Mouse (Mus musculus) urinary bladder, postnatal 4 days (tissue): ENCODE results near the gene Ghrhr.

Source experiments
- DNase-seq, 2 experiments: peaks; one replicate each; pipeline ENCODE4 v3.0.0; 2021 to 2022; ENCODE audit warnings: low spot score in 2 of 2

Gene Ghrhr

DNA sequence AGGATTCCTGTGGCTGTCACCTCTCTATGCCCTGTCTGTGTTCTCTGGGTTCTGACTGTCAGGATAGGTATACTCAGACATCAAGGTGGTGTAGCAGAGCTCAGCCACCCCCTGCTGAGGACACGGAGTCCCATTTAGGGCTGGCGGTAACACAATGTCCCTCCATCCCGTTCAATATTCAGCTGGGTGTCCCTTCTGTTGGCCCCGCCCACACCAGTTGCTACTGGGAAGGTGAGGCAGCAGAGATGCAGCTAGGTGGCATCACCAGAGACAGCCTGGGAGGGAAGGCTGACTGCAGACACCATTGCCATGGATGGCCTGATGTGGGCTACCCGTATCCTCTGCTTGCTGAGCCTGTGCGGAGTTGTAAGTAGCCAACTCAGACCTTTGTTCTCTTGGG lies at the start of gene Ghrhr:
Ghrhr (plus strand) TSS at position 220 of the 400 bp plus-strand sequence.
- DNase-seq, result no peak

DNA sequence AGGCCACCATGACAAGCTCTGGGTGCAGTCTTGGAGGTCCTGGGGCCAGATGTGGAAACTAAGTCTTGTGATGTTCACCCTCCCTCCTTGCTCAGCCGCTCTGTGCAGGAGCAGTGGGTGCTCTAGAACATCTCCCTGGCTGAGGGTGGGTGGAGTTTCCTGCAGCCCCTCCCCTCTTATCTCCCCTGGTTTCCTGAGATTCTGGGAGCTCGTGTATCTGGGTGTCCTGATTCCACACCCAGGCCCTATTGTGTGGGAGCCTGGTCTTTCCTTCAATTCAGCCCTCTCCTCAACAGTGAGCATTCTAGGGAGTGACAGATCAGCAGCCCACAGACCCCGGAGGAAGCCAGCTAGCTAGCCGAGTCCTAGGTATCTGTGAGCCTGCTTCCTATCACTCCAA lies 49.8 kb upstream of the Ghrhr start:
- DNase-seq, result no peak

DNA sequence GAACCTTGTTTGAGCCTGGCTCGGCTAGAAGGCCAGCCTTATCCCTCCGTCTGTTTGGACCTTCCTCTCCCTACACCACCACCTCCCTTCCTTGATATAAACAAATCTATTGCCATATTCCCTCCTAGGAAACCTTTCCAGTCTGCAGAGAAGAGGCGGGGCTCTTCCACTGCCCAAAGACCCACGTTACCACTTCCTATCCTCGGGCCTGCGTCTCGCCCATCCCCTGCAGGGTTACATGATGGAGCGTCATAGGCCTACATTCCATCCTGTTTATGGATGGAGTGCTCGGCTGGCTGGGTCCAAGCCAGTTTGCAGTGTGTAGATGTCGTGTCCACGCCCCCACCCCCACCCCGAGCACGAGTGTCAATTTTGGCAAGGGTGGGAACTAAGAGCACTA lies 48.8 kb upstream of the Ghrhr start:
- no peak for DNase-seq

DNA sequence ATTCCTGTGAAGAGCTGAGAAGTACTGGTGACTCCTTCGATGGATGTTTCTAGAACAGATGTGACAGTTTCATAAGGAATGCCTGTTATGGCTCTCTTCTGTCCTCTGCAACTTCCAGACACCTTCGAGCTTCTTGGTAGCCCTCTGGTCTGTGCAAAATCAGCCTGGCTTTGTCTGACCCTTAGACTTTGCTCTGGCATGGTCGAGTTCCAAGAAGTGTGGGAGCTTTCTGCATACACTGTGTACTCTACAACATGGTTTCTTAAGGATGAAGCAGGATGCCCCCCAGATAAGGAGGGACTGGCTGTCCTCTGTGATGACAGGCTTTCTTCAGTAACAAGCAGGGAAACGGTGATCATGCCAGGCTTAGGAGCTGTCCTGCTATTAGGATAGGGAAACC lies 47.9 kb upstream of the Ghrhr start:
- DNase-seq, result no peak

DNA sequence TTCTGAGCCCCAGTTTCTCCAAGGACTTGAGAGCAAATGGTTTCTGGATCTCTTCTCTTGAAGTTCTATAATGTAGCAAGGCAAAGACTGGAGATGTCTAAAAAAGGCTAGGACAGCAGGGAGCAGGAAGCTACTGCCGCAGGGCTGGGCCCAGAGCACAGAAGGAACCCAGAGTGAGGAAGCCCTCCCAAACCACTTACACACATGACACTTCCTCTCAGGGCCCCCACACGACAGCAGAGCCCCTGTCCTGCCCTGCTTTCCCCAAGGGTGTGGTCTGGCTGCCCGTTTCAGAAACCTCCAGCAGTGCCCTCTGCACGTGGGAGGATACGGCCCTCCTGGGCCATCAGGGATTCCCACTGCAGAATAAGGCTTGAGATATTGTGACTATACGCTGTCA lies 44.8 kb upstream of the Ghrhr start:
- no peak for DNase-seq

DNA sequence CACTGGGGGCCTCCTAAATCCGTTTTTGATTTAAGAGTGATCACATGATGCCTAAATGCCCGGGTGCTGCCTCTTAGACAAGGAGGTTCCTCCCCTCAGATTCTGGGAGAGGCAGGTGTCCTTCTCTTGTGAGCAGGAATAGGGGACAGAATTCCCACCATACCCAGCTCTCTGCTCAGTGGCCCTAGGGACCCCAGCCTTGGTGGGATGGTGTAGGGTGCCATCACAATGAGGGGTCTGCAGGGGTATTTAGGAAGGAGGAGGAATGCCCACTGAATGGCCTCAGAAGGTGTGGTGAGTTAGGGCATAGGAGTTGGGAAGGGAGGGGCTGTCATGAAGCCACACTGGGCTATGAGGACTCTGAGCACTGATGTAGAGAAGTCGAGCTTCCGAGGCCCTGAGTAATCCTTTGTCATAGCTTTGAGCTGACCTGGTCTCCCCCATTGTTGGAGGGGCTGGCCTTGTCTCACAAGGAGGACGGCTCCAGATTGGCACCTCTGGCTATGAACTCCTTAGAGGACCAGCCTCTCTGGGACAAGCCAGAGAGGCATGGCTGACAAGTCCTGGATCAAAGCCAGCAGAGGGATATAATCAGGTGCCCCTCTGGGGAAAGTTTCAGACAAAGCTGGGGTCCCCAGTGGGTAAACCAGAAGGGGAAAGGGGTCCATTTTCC lies 43.9 kb upstream of the Ghrhr start:
- DNase-seq, result no peak

DNA sequence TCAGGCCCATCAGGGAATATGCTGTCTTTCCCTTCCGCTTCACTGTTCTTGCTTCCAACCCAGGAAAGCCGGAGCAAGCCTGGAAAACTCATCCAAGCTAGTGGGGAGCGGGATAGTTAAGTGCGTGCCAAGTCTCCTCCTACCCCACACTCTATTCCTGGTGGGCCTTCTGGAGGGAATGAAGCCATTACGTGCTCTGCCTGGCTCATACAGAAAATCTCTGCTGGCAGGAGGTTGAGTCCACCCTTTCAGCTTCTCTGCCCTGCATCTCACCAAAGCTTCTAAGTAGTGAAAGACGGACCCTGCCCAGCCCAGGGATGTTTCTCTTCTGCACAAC lies 43.4 kb upstream of the Ghrhr start:
- DNase-seq, result no peak

DNA sequence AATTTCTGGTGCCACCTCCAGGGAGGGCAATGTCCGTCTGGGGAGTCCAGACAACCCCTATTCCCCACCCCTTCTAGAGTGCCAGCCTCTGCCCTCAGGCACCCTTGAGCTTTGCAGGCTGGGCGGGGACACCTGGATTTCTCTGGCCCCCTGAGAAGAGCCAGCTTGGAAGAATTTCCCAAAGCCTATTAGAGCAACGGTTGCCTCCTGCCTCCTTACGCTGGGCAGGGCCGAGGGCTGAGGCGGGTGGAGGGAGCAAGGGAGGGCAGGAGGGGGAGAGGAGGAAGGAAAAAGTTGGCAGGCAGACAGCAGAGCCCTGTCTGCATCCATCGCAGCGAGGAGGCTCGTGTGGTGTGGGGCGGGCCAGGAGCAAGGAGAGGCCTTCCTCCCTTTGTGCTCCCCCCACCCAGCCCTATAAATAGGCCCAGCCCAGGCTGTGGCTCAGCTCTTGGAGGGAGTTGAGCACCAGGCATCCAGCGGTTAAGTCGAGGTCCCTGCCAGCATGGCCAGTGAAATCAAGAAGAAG lies 40.0 kb upstream of the Ghrhr start, which contains the start of gene Aqp1:
Aqp1 (plus strand) TSS at position 444 of the 526 bp plus-strand sequence.
- DNase-seq, result peak; percentile 62 to 70

DNA sequence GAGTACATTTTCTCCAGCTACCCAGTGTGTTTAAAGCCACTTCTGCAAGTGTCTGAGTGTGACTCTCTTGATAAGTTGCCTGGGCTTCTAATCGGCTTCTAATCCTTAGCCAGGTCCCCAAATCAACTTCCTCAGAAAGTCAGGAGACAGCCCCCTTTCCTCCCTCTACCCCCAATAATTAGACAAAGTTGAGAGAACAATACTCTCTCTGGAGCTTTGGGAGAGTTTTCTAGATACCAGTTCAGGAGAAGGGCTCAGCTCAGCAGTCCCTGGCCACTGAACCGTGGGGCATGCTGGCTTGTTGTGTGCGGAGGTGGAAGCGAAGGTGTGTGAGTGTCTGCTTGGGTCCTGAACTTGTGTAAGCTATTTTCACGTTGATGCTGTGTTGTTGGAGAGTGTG lies 38.9 kb upstream of the Ghrhr start:
- no peak for DNase-seq

DNA sequence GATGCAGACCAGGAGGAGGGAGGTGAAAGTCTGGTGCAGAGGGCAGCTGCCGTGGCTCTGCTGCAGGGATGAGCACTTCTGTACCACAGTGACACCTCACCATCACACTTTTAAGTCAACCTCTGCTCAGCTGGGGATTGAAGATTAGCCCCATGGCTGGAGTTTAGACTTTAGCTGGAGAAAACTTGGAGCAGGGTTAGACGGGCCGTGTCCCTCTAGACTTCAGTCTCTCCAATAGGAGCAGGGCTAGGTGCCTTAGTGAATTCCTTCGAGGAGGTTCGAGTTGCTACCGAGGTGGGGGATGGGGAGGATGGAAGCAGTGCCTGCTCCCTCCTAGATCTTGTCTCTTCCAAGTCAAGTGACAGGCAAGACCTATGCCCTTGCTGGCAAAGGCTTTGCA lies 38.0 kb upstream of the Ghrhr start:
- DNase-seq, result no peak

DNA sequence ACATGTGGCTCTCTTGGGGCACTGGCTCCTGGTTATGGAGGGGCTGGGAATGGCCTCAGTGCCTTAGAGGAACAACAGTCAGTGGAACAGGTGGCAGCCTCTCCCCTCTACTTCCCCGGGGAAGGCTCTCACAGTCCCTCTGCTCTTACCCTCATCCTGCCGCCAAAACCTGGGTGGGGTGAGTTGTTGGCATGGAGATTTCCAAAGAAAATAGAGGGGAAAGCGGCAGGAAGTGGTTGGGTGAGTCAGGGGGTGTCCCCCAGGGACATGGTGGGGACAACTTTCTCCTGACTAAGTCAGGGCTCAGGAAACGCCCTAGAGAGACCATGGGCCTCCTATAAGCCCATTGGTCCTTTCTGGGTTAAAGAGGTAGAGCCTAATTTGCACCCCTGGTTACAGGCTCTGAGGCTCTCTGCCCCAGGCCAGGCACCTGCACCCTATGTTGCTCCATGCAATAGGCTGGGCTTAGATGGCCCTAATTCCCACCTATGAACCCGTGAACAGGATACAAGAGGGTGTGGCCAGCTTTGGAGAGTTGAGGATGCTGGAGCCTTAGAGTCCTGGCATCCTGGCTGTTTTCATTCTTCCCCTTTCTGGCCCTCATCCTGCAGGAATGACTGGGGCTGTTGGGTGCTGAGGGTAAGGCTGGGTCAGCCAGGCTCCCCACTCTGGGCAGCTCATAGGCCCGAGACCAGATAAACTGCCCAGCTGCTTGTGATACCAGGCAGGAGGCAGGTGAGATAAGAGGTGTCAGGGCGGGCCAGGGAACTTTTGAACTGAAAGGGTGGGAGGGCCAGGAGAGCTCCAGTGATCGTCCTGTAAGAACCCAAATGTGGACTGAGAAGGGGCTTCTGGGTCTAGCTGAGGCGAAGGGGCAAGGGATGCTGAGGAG lies 36.9 kb upstream of the Ghrhr start:
- DNase-seq, result no peak

DNA sequence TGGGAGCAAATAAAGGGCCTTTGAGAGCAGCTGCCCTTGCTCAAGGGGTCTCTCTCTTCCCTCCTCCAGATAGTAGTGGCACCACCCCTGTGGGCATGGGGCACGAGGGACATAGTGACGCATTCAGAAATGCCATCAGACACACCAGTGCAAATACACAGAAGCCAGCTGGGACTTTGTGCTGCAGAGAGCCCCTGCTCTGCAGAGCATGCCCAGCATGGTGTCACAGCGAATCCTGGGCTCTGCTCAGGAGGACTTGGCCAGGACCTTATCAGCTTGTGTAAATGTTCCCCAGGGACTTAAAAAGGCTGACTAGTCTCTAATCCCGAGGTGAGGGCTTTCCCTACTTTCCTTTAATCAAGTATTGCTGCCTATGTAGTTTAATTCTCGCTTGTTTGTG lies 34.4 kb upstream of the Ghrhr start:
- no peak for DNase-seq

DNA sequence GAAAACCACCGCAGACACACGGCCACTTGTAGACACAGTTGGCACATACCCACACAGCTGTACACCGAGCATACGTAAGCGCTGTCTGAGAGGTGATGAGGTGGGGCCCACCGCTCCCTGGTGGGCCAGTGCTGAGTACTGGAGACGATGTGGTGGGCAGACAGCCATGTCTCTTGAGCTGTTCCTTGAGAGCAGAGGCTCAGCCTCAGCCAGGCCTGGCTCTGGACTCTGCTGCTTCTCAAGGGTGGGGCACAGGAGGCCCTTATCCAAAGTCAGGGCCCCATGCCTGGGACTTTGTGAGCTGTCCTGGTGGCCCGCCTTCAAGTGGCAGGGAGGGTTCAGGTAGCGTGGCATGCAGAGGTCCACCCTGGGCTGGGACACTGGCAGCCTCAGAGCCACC lies 33.8 kb upstream of the Ghrhr start:
- DNase-seq, result no peak

DNA sequence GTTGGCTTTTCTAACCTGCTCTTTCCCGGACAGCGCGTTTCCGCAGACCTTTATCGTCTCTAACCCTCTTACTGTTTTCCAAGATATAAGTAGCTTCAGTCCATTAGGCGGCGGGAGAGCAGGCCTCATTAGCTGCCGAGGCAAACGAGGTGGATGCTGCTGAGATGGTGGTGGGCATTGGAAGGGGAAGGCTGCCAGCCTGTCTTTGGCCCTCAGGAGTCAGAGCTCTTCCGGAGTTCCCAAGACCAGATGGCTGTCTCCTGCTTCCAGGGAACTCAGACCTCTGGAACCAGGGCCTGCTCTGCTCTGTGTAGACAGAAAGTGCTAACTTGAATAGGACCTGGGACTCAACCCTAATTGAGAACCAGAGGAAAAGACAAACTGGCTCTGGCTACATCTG lies 32.6 kb upstream of the Ghrhr start:
- DNase-seq, result no peak

DNA sequence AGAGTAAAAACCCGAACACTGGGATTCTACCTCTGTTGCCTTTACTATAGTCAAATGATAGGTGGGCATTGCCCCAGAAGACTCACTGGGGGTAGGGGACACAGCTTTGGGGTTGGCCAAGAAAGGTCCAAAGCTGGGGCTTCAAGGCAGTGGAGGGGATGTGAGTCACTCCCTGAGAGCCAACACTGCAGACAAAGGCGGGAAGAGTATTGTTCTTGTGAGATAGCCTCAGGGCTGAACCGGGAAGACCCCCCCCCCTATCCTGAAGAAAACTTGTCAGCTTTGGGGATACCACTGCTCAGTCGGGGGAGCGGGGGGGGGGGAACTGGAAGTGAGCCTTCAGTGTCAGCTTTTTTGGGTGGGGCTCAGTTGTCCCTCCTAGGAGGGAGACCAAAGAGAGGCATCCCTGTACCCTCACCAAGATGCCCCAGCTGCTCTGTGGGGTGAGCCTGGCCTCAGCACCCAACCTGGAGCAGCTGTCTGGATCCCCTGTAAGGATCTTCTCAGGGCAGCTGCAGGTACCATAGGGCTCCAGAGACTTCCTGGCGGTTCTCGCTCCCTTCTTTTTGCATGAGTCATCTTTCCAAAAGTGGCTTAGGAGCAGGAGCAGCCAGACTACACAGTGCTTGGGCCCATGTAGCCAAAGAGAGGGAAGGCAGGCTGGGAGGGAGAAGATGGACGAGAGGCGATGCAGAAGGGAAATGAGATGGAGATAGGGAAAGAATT lies 31.6 kb upstream of the Ghrhr start:
- no peak for DNase-seq

DNA sequence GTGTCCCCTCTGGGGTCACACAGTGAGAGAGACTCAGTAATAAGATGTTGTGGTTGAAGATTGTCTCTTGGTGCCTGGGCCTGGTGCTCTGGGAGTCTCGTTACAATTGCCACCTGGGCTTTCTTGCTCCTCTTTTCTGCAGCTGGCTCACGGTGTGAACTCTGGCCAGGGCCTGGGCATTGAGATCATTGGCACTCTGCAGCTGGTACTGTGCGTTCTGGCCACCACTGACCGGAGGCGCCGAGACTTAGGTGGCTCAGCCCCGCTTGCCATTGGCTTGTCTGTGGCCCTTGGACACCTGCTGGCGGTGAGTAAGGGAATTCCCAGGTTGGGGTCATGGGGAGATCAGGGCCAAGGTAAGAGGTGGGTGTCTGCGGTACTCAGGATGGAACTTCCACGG lies 30.8 kb upstream of the Ghrhr start:
- DNase-seq, result no peak

DNA sequence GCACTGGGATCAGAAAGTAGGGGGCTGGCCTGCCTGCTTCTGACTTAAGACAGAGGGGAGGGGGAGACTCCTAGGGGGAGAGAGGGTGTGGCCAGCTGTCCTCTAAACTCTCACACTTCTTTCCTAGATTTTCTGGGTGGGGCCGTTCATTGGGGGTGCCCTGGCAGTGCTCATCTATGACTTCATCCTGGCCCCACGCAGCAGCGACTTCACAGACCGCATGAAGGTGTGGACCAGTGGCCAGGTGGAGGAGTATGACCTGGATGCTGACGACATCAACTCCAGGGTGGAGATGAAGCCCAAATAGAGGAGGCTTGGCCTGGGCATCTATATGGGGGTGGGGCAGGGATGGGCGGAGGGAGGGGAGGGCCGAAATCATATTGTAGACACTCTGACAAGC lies 29.6 kb upstream of the Ghrhr start:
- no peak for DNase-seq

DNA sequence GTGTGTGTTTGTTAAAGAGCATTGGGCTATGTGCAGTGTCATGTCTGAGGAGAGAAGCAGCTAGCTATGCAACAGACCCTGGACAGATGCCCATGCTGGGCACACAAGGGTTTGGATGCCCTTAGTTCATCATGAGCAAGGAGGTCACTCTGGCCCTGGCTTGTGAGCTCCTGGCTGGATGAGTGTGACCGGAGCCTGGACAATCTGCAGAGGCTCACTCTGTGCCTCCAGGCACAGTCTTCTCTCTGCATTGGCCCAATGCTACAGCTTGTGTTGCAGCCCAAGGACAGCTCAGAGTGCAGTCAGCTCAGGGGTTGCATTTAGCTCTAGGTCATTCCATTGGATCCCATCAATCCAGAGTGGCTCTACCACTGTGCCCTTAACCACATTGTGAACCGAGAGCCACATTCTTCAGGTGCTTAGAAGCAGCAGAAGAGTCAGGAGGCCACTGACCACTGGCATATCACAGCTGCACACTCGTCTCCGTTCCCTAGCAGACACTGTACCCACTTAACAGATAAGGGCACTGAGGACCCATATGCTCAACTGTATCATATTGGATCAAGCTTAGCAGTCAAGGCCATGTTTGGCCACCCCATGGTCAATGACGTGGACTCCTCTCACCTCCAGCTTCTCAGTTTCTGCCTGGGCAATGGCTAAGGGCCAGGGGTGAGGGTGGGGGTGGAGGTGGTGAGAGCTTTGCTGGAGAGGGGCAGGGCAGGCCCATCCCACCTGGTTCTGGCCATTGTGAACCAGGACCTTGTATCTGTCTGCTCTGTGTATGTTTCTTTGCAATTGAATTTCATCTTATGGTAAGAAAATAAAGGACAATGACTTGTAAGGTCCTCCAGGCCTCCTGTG lies 28.2 kb upstream of the Ghrhr start:
- peak in 1 of 2 experiments; percentile 55 for DNase-seq

DNA sequence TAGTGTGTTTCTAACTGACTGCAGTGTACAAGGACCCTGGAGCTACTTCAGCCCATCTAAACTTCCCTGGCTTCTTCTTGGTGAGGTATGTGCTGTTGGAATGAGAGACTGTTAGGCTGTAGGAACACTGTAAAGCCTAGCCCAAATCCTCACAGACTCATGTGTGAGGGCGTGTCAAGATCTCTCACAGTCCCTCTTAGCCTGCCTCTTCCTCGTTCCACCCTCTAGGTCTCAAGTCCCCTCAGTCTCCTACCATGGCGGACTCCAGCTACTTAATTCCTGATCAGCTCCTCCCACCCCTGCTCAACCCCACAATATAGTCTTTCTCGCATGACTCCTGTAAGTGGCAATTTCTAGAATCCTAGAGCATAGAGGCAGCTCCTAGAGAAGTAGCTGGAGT lies 26.9 kb upstream of the Ghrhr start:
- DNase-seq, result no peak

DNA sequence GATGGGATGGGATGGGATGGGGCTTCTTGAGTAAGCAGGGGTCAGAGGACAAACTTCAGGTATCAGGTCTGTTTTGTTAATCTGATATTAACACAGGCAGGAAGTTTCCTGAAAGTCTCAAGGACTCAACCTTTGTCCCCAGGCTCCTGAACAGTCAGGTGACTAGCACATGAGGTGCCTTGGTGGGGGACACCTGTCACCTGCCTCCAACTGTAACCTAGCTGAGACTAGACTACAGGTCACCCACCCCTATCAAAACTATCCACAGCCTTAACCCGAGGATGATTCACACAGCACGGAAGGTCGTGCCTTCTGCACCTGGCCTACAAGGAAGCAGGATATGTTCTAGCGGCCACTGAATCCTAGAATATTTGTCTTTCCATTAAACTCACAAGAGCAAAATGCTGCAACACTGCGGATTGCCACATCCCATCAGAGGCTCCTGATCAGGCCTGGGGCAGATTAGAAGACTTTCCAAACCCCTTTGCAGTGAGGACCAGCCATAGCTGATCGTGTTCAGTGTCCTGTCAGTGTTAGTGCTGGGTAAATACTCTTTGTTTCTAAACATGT lies 25.6 kb upstream of the Ghrhr start:
- DNase-seq, result peak in 1 of 2 experiments; percentile 47

DNA sequence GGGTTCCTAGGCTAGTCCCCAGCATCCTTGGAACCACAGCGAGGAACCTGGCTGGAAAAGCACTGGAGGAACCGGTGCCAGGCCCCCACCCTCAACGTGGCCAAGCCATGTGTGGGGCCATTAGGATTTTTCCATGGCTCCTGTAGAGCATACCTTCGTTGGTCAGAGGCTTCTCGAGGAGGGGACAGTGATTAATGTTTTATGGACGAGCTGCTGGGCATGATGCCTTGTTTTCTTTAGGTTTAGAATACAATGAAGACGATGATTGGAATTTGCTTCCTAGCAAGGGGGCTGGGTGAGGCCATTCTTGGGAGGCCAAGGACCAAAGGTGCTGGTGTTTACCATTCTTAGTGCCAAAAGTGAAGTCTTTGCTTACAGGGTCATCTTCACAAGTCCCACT lies 24.4 kb upstream of the Ghrhr start:
- no peak for DNase-seq
